Mouse (Mus musculus): ENCODE results near the gene Tbc1d2b. TPM values are rescaled to one million over a fixed set of nuclear protein-coding genes. Genes with fewer than 3 reads are reported as not detected.

Tbc1d2b gene
- polyA plus RNA-seq, 1 experiment from 2014 or later, result 6.1 TPM

Other genes starting within 250 kb of the Tbc1d2b start
- gene Ctsh, start 216.7 kb downstream of the Tbc1d2b start, polyA plus RNA-seq (2015; fragmentation: Nextera tagmentation; extraction: Ambion mirVana), result 16.1 and 21.9 TPM in 2 replicates
- gene Morf4l1, start 156.0 kb downstream of the Tbc1d2b start, polyA plus RNA-seq (2015; fragmentation: Nextera tagmentation; extraction: Ambion mirVana), result 477 and 483 TPM in 2 replicates
- gene Adamts7, start 107.7 kb downstream of the Tbc1d2b start, polyA plus RNA-seq (2015; fragmentation: Nextera tagmentation; extraction: Ambion mirVana), result 12.4 and 15.8 TPM in 2 replicates

All from forebrain, embryonic 15.5 days (tissue).